Mouse (Mus musculus): ENCODE results near the gene Sult6b2. TPM values are rescaled to one million over a fixed set of nuclear protein-coding genes. Genes with fewer than 3 reads are reported as not detected.

Sult6b2 gene
- polyA plus RNA-seq, 1 experiment from 2014 or later: not detected

DNA sequence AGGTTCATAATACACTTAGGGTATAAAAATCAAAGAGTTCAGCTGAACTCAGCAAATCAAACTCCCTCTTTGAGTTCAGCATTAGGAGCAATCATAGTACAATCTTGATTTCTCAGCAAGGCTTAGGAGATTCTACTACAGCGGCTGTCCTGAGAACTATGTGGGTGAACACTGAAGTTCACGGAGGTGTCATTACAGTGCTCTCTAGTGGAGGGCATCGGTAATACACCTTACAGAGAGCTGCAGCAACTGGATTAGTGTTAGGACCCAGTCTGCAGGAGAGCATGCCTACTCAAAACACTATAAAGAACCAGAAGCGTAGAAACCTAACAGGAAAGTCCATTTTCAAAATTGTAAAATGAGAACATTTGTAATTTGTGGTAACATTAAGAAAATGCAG is 19.0 kb downstream of the Sult6b2 start:
- H3K27me3 ChIP-seq (replicated peaks; ENCODE audit: insufficient read depth, low read length): no peaks in the 10 kb centered on the region
- no peak overlapping the region for H3K4me3 ChIP-seq (ENCODE audit: low read depth, low read length)
- H3K36me3 ChIP-seq (ENCODE audit: insufficient read depth, low read length): no peaks in the 10 kb centered on the region
- H3K9ac ChIP-seq (replicated peaks; ENCODE audit: low read depth): no peak overlapping the region
- ATAC-seq (no peak), DNase-seq (ENCODE audit: low spot score) (peak; percentile 57)
- no peak for TF ChIP-seq EP300 (IDR thresholded peaks at IDR 0.05)
- TF ChIP-seq CTCF (IDR thresholded peaks at IDR 0.05): peak; percentile 82
- H3K27ac ChIP-seq (ENCODE audit: low read length): no peak overlapping the region
- H3K4me2 ChIP-seq (replicated peaks; ENCODE audit: low read depth, low read length): no peak overlapping the region
- no peaks in the 10 kb centered on the region for H3K4me1 ChIP-seq (ENCODE audit: insufficient read depth, low read depth, low read length)
- WGBS: 34% methylated on average over 4 of the region's 4 CpGs
- H3K9me3 ChIP-seq (ENCODE audit: low read length): no peaks in the 10 kb centered on the region

DNA sequence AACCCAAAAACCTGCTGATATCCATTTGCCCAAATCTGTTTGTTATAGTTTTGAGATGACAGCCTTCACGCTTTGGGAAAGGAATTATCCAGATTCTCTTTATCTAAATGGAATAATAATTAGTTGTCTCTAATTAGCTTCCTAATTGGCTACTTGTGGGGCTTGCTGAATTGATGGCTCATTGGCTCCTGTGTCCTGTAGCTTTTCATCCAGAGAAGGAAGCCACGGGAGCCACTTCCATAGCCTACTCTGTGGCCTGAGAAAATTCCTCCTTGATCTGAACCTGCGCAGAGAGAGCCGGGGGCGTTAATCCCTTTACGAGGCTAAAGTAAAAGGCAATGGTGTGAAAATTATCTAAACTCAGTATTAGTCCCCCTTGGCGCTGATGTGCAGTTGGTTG is 23.0 kb downstream of the Sult6b2 start:
- Histone ChIP-seq H3K36me3 (ENCODE audit: insufficient read depth, low read length) (peaks cover 5% of the 10 kb centered on the region; the same call in 1 of the 2 replicates), H3K9ac (replicated peaks; ENCODE audit: low read depth) (no peak overlapping the region), H3K4me3 (ENCODE audit: low read depth, low read length) (no peak overlapping the region), H3K4me1 (ENCODE audit: insufficient read depth, low read depth, low read length) (no peaks in the 10 kb centered on the region), H3K9me3 (ENCODE audit: low read length) (no peaks in the 10 kb centered on the region), H3K27ac (ENCODE audit: low read length) (no peak overlapping the region), H3K4me2 (replicated peaks; ENCODE audit: low read depth, low read length) (no peak overlapping the region), H3K27me3 (replicated peaks; ENCODE audit: insufficient read depth, low read length) (no peaks in the 10 kb centered on the region)
- ATAC-seq (no peak), DNase-seq (ENCODE audit: low spot score) (no peak)
- WGBS: 83% methylated on average over 7 of the region's 7 CpGs
- TF ChIP-seq EP300 (IDR thresholded peaks at IDR 0.05) (no peak), CTCF (IDR thresholded peaks at IDR 0.05) (no peak)

GRCm38 (mm10) chr6:142780574-142781033 is 23.7 kb downstream of the Sult6b2 start:
- ATAC-seq (no peak), DNase-seq (ENCODE audit: low spot score) (no peak)
- H3K27me3 ChIP-seq (replicated peaks; ENCODE audit: insufficient read depth, low read length): no peaks in the 10 kb centered on the region
- peaks cover 5% of the 10 kb centered on the region; the same call in 1 of the 2 replicates for H3K36me3 ChIP-seq (ENCODE audit: insufficient read depth, low read length)
- H3K27ac ChIP-seq (ENCODE audit: low read length): no peak overlapping the region
- no peak for TF ChIP-seq EP300 (IDR thresholded peaks at IDR 0.05)
- no peak for TF ChIP-seq CTCF (IDR thresholded peaks at IDR 0.05)
- no peak overlapping the region for H3K4me2 ChIP-seq (replicated peaks; ENCODE audit: low read depth, low read length)
- no peak overlapping the region for H3K9ac ChIP-seq (replicated peaks; ENCODE audit: low read depth)
- no peak overlapping the region for H3K4me3 ChIP-seq (ENCODE audit: low read depth, low read length)
- no peaks in the 10 kb centered on the region for H3K4me1 ChIP-seq (ENCODE audit: insufficient read depth, low read depth, low read length)
- WGBS: 81% methylated on average over 4 of the region's 4 CpGs
- no peaks in the 10 kb centered on the region for H3K9me3 ChIP-seq (ENCODE audit: low read length)

- 66% methylated on average over 14 of the region's 14 CpGs for WGBS
- ATAC-seq: no peak
- Histone ChIP-seq H3K4me1 (ENCODE audit: insufficient read depth, low read depth, low read length) (no peaks in the 10 kb centered on the region), H3K4me2 (replicated peaks; ENCODE audit: low read depth, low read length) (no peak overlapping the region), H3K27me3 (replicated peaks; ENCODE audit: insufficient read depth, low read length) (no peaks in the 10 kb centered on the region), H3K36me3 (ENCODE audit: insufficient read depth, low read length) (peaks cover 5% of the 10 kb centered on the region; the same call in 1 of the 2 replicates), H3K9me3 (ENCODE audit: low read length) (no peaks in the 10 kb centered on the region), H3K9ac (replicated peaks; ENCODE audit: low read depth) (no peak overlapping the region), H3K27ac (ENCODE audit: low read length) (no peak overlapping the region), H3K4me3 (ENCODE audit: low read depth, low read length) (no peak overlapping the region)
- TF ChIP-seq EP300 (IDR thresholded peaks at IDR 0.05) (no peak), CTCF (IDR thresholded peaks at IDR 0.05) (no peak)
- no peak for DNase-seq (ENCODE audit: low spot score)
Observed at GRCm38 (mm10) chr6:142779812-142780573, 24.3 kb downstream of the Sult6b2 start.

GRCm38 (mm10) chr6:142779045-142779811 is 25.1 kb downstream of the Sult6b2 start:
- ATAC-seq (peak; percentile 44; the same call in 1 of the 2 replicates), DNase-seq (ENCODE audit: low spot score) (peak; percentile 68)
- WGBS: 40% methylated on average over 11 of the region's 11 CpGs
- no peak overlapping the region for H3K4me2 ChIP-seq (replicated peaks; ENCODE audit: low read depth, low read length)
- H3K36me3 ChIP-seq (ENCODE audit: insufficient read depth, low read length): peaks cover 13% of the 10 kb centered on the region; the same call in 1 of the 2 replicates
- H3K9ac ChIP-seq (replicated peaks; ENCODE audit: low read depth): no peak overlapping the region
- no peaks in the 10 kb centered on the region for H3K9me3 ChIP-seq (ENCODE audit: low read length)
- no peak overlapping the region for H3K4me3 ChIP-seq (ENCODE audit: low read depth, low read length)
- H3K27ac ChIP-seq (ENCODE audit: low read length): no peak overlapping the region
- H3K4me1 ChIP-seq (ENCODE audit: insufficient read depth, low read depth, low read length): no peaks in the 10 kb centered on the region
- TF ChIP-seq EP300 (IDR thresholded peaks at IDR 0.05) (no peak), CTCF (IDR thresholded peaks at IDR 0.05) (peak; percentile 73)
- H3K27me3 ChIP-seq (replicated peaks; ENCODE audit: insufficient read depth, low read length): no peaks in the 10 kb centered on the region

DNA sequence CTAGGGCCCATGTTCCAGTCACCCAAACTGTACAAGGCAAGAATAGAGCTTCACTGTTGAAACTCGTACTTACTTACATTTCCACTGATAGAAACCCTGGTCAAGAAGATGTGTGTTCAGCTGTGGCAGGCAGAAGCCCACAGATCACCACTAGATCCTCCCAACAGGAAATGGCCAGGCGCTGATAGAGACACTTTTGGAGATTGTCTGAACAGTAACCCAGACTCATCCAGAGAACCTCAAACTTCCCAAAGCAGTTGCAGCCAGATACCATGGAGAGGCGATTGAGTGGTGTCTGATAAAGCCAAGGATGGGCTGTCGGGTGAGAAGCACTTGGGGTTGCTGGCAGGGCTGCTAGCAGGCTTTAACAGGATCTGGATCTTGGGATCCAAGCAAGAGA is 27.4 kb downstream of the Sult6b2 start:
- ATAC-seq (no peak), DNase-seq (ENCODE audit: low spot score) (no peak)
- no peak overlapping the region for H3K27ac ChIP-seq (ENCODE audit: low read length)
- H3K27me3 ChIP-seq (replicated peaks; ENCODE audit: insufficient read depth, low read length): no peaks in the 10 kb centered on the region
- H3K4me2 ChIP-seq (replicated peaks; ENCODE audit: low read depth, low read length): no peak overlapping the region
- WGBS: 64% methylated on average over 4 of the region's 4 CpGs
- H3K9ac ChIP-seq (replicated peaks; ENCODE audit: low read depth): no peak overlapping the region
- TF ChIP-seq CTCF (IDR thresholded peaks at IDR 0.05) (no peak), EP300 (IDR thresholded peaks at IDR 0.05) (no peak)
- no peaks in the 10 kb centered on the region for H3K4me1 ChIP-seq (ENCODE audit: insufficient read depth, low read depth, low read length)
- no peaks in the 10 kb centered on the region for H3K9me3 ChIP-seq (ENCODE audit: low read length)
- H3K4me3 ChIP-seq (ENCODE audit: low read depth, low read length): no peak overlapping the region
- peaks cover 22% of the 10 kb centered on the region; the same call in 1 of the 2 replicates for H3K36me3 ChIP-seq (ENCODE audit: insufficient read depth, low read length)

All from lung, postnatal 0 days (tissue).